Mouse (Mus musculus): ENCODE data around the gene Gna14. TPM values are rescaled to one million over a fixed set of nuclear protein-coding genes. Genes with fewer than 3 reads are reported as not detected.

Gna14 gene
- polyA plus RNA-seq, 1 experiment from 2014 or later, result 0.45 TPM

DNA sequence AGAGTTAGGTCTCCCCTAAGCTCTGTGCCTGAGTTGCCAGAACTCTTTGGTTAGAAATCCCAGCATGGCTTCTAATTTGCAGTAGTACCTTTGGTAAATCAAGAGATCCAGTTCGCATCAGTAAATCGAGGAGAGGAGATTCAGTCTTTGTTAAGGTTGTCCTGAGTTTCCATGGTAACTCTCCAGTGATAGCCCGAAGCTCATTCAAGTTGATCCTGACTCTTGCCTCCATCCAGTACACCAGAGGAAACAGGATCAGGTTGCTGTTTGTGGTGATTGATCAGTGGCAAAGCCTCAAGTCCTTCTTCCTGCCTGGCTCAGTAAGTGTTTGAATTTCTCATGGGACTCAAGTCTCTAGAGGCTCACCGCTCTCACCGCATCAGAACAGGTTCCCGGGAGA, 24.7 kb downstream of the Gna14 start:
- Histone ChIP-seq H3K27me3 (no peaks in the 10 kb centered on the region), H3K4me3 (no peak overlapping the region), H3K9me3 (no peaks in the 10 kb centered on the region), H3K27ac (replicated peaks) (no peak overlapping the region), H3K4me2 (no peak overlapping the region), H3K36me3 (no peaks in the 10 kb centered on the region), H3K4me1 (replicated peaks) (no peaks in the 10 kb centered on the region), H3K9ac (no peak overlapping the region)
- WGBS, result 59% methylated on average over 6 of the region's 6 CpGs
- no peak for ATAC-seq (ENCODE audit: low read depth)

GRCm38 (mm10) chr19:16460831-16461230, 25.3 kb downstream of the Gna14 start:
- Histone ChIP-seq H3K4me3 (no peak overlapping the region), H3K27me3 (no peaks in the 10 kb centered on the region), H3K27ac (replicated peaks) (no peak overlapping the region), H3K4me1 (replicated peaks) (no peaks in the 10 kb centered on the region), H3K9ac (no peak overlapping the region), H3K36me3 (no peaks in the 10 kb centered on the region), H3K9me3 (no peaks in the 10 kb centered on the region), H3K4me2 (no peak overlapping the region)
- 87% methylated on average over 14 of the region's 14 CpGs for WGBS
- no peak for ATAC-seq (ENCODE audit: low read depth)

DNA sequence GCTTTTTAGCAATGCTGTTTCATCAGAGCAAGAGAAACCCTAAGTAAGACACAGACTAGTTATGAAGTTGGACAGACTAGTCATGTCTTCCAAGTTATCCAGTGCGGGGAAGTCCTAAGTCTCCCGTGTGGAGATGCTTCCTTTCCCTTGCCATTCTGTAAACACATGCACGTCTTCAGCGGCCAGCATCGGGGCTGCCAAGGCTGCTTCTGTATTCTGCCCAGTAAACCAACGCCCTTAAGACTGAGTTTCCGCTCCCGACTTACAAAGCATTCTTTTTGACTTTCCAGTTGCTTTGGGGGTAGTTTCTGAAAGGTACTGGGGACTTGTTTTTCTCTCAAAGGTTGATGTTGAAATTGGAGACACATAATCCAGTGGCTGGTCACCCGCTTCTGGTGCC, 26.9 kb downstream of the Gna14 start:
- Histone ChIP-seq H3K36me3 (no peaks in the 10 kb centered on the region), H3K27me3 (no peaks in the 10 kb centered on the region), H3K9ac (no peak overlapping the region), H3K4me2 (no peak overlapping the region), H3K4me1 (replicated peaks) (no peaks in the 10 kb centered on the region), H3K9me3 (no peaks in the 10 kb centered on the region), H3K27ac (replicated peaks) (no peak overlapping the region), H3K4me3 (no peak overlapping the region)
- WGBS, result 87% methylated on average over 9 of the region's 9 CpGs
- no peak for ATAC-seq (ENCODE audit: low read depth)

DNA sequence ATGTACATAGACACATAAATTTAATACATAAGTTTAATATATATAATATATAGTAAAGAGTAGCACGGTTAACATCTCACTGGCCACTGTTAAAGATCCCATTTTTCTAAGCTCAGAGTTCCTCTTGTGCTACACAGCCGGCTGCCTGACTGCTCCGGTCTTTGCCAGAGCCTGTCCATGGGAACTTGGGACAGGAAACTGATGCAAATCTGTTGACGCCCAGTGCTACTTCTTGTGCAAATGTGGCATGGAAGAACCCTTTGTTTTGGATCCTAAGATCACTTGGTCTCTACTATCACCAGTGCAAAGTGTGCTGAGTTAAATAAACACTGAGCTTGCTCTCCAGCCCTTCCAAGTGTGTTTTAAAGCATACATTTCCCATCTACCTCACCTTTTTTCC, 29.2 kb downstream of the Gna14 start:
- Histone ChIP-seq H3K9me3 (no peaks in the 10 kb centered on the region), H3K27me3 (no peaks in the 10 kb centered on the region), H3K4me2 (no peak overlapping the region), H3K36me3 (no peaks in the 10 kb centered on the region), H3K4me1 (replicated peaks) (no peaks in the 10 kb centered on the region), H3K4me3 (no peak overlapping the region), H3K9ac (no peak overlapping the region), H3K27ac (replicated peaks) (no peak overlapping the region)
- no peak for ATAC-seq (ENCODE audit: low read depth)
- WGBS, result 78% methylated on average over 4 of the region's 4 CpGs

- Histone ChIP-seq H3K4me3 (no peak overlapping the region), H3K36me3 (no peaks in the 10 kb centered on the region), H3K4me1 (replicated peaks) (no peaks in the 10 kb centered on the region), H3K27me3 (no peaks in the 10 kb centered on the region), H3K9me3 (0 out of 2 replicates have a peak, but pooled peaks cover 4% of the 10 kb centered on the region), H3K9ac (no peak overlapping the region), H3K4me2 (no peak overlapping the region), H3K27ac (replicated peaks) (no peak overlapping the region)
- 53% methylated on average over 2 of the region's 2 CpGs for WGBS
- no peak for ATAC-seq (ENCODE audit: low read depth)
Measured at GRCm38 (mm10) chr19:16468756-16469374, 33.3 kb downstream of the Gna14 start.

DNA sequence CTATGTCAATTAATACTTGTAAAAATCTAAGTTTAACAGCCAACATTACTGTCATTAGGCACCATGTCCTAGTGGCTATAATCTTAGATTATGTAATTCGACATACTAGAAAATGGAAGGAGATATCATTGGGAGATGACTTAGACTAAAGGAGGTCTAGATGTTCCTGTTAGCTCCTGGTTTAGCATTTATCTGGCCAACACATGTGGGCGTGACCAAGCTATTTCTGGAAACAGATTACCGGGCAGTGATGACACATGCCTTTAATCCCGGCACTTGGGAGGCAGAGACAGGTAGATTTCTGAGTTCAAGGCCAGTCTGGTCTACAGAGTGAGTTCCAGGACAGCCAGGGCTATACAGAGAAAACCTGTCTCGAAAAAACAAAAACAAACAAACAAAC, 37.1 kb downstream of the Gna14 start:
- ATAC-seq (ENCODE audit: low read depth), result no peak
- no peaks in the 10 kb centered on the region for H3K4me1 ChIP-seq (replicated peaks)
- H3K4me2 ChIP-seq, result no peak overlapping the region
- H3K36me3 ChIP-seq, result no peaks in the 10 kb centered on the region
- 86% methylated on average over 5 of the region's 5 CpGs for WGBS
- H3K9me3 ChIP-seq, result 0 out of 2 replicates have a peak, but pooled peaks cover 4% of the 10 kb centered on the region
- H3K27ac ChIP-seq (replicated peaks), result no peak overlapping the region
- H3K4me3 ChIP-seq, result no peak overlapping the region
- no peaks in the 10 kb centered on the region for H3K27me3 ChIP-seq
- H3K9ac ChIP-seq, result no peak overlapping the region

- Histone ChIP-seq H3K4me1 (replicated peaks) (no peaks in the 10 kb centered on the region), H3K4me3 (no peak overlapping the region), H3K9me3 (0 out of 2 replicates have a peak, but pooled peaks cover 4% of the 10 kb centered on the region), H3K9ac (no peak overlapping the region), H3K36me3 (no peaks in the 10 kb centered on the region), H3K27ac (replicated peaks) (no peak overlapping the region), H3K27me3 (no peaks in the 10 kb centered on the region), H3K4me2 (no peak overlapping the region)
- 87% methylated on average over 12 of the region's 12 CpGs for WGBS
- no peak for ATAC-seq (ENCODE audit: low read depth)
Measured at GRCm38 (mm10) chr19:16477314-16477946, 41.9 kb downstream of the Gna14 start.

- Histone ChIP-seq H3K9me3 (0 out of 2 replicates have a peak, but pooled peaks cover 4% of the 10 kb centered on the region), H3K9ac (no peak overlapping the region)
- WGBS, result 84% methylated on average over 8 of the region's 8 CpGs
Measured at GRCm38 (mm10) chr19:16478186-16478607, 42.6 kb downstream of the Gna14 start.

GRCm38 (mm10) chr19:16482047-16482446, 46.5 kb downstream of the Gna14 start:
- no peaks in the 10 kb centered on the region for H3K9me3 ChIP-seq
- H3K27me3 ChIP-seq, result no peaks in the 10 kb centered on the region
- no peak overlapping the region for H3K4me2 ChIP-seq
- no peak for ATAC-seq (ENCODE audit: low read depth)
- H3K4me3 ChIP-seq, result no peak overlapping the region
- H3K4me1 ChIP-seq (replicated peaks), result no peaks in the 10 kb centered on the region
- H3K9ac ChIP-seq, result no peak overlapping the region
- no peak overlapping the region for H3K27ac ChIP-seq (replicated peaks)
- H3K36me3 ChIP-seq, result no peaks in the 10 kb centered on the region
- WGBS, result 91% methylated on average over 3 of the region's 3 CpGs

More at GRCm38 (mm10) chr19:16478186-16478607, 42.6 kb downstream of the Gna14 start:
- H3K36me3 ChIP-seq, result no peaks in the 10 kb centered on the region
- H3K4me2 ChIP-seq, result no peak overlapping the region
- ATAC-seq (ENCODE audit: low read depth), result no peak
- H3K4me3 ChIP-seq, result no peak overlapping the region
- no peaks in the 10 kb centered on the region for H3K27me3 ChIP-seq
- H3K4me1 ChIP-seq (replicated peaks), result no peaks in the 10 kb centered on the region
- no peak overlapping the region for H3K27ac ChIP-seq (replicated peaks)

GRCm38 (mm10) chr19:16484237-16484636, 48.7 kb downstream of the Gna14 start:
- no peak overlapping the region for H3K9ac ChIP-seq
- H3K4me3 ChIP-seq, result no peak overlapping the region
- 89% methylated on average over 10 of the region's 10 CpGs for WGBS
- H3K36me3 ChIP-seq, result no peaks in the 10 kb centered on the region
- H3K27me3 ChIP-seq, result no peaks in the 10 kb centered on the region
- no peaks in the 10 kb centered on the region for H3K4me1 ChIP-seq (replicated peaks)
- no peak overlapping the region for H3K27ac ChIP-seq (replicated peaks)
- H3K4me2 ChIP-seq, result no peak overlapping the region
- H3K9me3 ChIP-seq, result no peaks in the 10 kb centered on the region
- no peak for ATAC-seq (ENCODE audit: low read depth)

DNA sequence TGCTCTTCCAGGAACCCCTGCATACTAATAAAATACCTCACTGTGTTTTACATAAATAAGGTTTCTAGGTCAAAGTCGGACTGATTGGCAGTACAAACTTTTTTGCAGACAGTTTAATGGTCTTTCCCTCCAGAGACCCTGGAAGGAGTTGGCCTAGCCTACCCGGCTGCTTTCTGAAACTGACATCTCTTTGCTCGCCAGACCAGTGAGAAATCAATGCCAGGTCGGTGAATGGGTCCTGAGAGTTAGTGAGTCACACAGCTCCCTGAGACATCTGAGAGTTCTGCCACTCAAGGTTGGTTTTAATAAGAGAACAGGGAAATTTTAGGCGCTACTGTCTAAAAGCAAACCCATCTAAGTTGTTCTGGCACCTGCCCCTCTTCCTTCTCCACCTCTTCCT, 49.1 kb downstream of the Gna14 start:
- 71% methylated on average over 5 of the region's 5 CpGs for WGBS

DNA sequence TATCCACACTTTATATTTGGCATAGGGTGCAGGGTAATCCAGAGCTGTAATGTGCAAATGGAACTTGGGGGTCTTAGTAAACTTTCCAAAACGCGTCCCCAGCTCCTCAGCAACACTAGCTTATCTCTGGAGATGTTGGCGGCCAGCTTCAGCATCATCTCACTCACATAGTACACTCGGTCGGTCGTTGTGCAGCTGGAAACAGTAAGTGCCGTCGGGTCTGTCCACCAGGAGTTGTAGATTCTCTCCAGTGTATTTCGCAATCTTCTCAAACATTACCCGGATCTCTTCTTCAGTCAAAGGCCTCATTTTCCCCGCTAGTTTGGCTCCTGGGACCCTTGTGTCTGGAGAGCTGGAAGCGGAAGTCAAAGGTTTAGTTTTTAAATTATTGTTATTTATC, 55.2 kb downstream of the Gna14 start:
- no peak overlapping the region for H3K4me2 ChIP-seq
- no peaks in the 10 kb centered on the region for H3K36me3 ChIP-seq
- peaks cover 13% of the 10 kb centered on the region; the same call in 1 of the 2 replicates for H3K4me1 ChIP-seq (replicated peaks)
- H3K9ac ChIP-seq, result no peak overlapping the region
- H3K27me3 ChIP-seq, result no peaks in the 10 kb centered on the region
- H3K4me3 ChIP-seq, result no peak overlapping the region
- H3K27ac ChIP-seq (replicated peaks), result no peak overlapping the region
- WGBS, result 77% methylated on average over 12 of the region's 12 CpGs
- H3K9me3 ChIP-seq, result no peaks in the 10 kb centered on the region
- ATAC-seq (ENCODE audit: low read depth), result no peak

More for the DNA sequence above, 49.1 kb downstream of the Gna14 start:
- no peaks in the 10 kb centered on the region for H3K27me3 ChIP-seq
- H3K4me2 ChIP-seq, result no peak overlapping the region
- no peaks in the 10 kb centered on the region for H3K36me3 ChIP-seq
- H3K4me1 ChIP-seq (replicated peaks), result no peaks in the 10 kb centered on the region
- H3K4me3 ChIP-seq, result no peak overlapping the region
- no peaks in the 10 kb centered on the region for H3K9me3 ChIP-seq
- H3K27ac ChIP-seq (replicated peaks), result no peak overlapping the region
- H3K9ac ChIP-seq, result no peak overlapping the region
- no peak for ATAC-seq (ENCODE audit: low read depth)

- Histone ChIP-seq H3K27me3 (no peaks in the 10 kb centered on the region), H3K27ac (replicated peaks) (no peak overlapping the region; the same call in 1 of the 2 replicates), H3K36me3 (no peaks in the 10 kb centered on the region), H3K4me2 (no peak overlapping the region), H3K9ac (no peak overlapping the region), H3K9me3 (no peaks in the 10 kb centered on the region), H3K4me3 (no peak overlapping the region), H3K4me1 (replicated peaks) (peaks cover 13% of the 10 kb centered on the region; the same call in 1 of the 2 replicates)
- WGBS, result 13% methylated on average over 7 of the region's 7 CpGs
- ATAC-seq (ENCODE audit: low read depth), result no peak
Measured at GRCm38 (mm10) chr19:16491497-16491896, 55.9 kb downstream of the Gna14 start.

All from neural tube, embryonic 13.5 days (tissue).